Mouse (Mus musculus): ENCODE measurements around the gene Iqgap1.
A peak's percentile ranks its signal among the peaks of the same experiment; 100 is the strongest.

Gene Iqgap1

DNA sequence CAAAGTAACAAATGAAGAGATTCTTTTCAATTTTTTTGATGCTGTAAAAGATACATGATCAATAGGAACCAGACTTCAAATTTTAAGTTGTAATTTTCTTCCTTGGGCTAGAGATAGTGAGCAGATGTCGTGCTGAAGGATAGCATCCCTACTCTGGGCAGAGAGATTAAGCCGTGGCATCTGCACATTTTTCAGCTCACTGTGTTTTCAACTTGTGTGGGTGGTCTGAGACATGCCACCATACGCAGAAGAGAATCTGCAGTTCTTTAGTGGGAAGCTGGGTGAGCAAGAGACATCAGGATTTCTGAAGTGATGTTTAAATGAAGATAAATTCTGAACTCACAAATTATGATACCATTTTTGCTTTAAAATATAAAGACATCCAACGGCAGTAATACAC, 19.4 kb downstream of the Iqgap1 start:
- no peak for DNase-seq (ENCODE audit: extremely low read depth, low read depth, low spot score)

DNA sequence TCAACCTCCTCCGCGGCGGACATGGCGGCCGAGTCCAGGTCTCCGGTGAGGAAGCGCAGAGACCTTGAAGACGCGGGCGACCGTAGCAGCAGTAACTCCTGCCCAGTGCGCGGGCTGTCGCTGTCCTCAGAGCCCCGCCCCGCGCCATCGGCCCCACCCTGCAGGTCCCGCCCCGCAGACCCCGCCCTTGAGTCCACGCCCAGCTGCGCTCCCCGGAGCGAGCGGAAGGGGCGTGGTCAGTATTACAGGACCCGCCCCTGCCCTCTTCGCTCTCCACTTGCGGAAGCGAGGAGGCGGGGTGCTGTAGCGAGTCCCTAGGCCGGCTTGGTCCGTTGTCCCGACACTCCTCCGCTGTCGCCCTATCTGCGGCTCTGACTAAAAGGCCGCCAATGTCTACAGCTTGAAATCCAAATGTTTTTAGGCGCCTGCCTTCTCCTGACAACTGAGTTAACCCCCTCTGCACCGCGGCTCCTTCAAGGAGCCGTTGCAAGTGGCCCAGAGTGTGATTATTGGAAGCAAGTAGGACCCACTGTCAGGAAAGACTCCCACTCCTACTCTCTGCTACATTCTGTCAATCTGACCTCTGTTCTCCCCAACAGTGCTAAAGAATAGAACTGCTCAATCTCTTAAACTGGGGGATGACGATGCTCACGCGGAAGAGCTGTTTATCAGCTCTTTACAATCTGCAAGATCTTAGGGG, 22.5 kb downstream of the Iqgap1 start:
- DNase-seq (ENCODE audit: extremely low read depth, low read depth, low spot score) = peak; percentile 62

DNA sequence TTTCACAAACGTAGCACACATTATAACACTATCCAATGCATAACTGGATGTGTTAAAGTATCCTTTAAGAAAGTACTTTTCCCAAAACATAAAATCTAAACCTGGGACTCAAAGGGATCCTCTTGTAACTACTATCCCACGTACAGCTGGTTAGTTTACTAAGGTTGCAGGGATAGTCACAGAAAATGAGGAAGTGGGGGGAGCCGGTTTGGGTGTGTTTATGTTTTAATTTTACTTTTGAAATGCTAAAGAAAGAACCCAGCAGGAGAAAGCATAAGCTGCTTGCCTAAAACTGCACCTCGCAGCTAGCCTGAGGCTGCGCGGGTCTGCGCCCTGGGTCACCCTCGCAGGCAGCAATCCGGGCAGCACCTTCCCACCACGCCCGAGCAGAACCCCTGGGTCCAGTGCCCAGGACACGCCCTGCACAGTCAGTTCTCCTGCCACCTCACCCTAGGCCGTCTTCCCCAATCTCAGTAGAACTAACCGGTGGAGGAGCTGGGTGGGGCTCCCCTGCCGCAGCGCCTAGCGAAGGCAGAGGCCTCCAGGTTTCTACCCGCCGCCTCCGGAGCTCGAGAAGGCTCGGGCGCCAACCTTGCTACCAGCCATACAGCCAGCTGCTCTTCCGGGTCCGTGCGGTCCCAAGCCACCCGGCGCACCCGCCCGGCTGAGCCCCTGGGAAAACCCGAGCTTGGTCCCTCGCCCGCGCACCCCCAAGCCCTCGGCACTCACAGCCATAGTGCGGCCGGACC, 23.2 kb downstream of the Iqgap1 start:
- DNase-seq (ENCODE audit: extremely low read depth, low read depth, low spot score) = no peak

DNA sequence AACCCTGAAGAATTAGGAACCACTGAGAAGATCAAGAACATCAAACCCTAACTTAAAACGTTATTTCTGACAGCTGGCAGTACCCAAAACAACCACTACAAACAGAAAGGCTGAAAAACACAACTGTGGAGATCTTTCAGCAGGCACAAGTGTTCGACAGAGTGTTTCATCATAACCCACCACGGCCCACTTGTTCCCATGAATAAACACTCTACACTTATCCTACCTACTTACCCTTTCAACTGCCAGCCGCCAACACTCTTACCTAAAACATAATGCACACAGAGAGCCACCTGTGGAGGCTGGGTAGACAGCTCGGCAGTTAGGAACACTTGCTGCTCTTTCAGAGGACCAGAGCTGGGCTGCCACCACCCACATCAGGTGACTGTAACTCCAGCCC, 26.5 kb downstream of the Iqgap1 start:
- DNase-seq (ENCODE audit: extremely low read depth, low read depth, low spot score) = no peak

DNA sequence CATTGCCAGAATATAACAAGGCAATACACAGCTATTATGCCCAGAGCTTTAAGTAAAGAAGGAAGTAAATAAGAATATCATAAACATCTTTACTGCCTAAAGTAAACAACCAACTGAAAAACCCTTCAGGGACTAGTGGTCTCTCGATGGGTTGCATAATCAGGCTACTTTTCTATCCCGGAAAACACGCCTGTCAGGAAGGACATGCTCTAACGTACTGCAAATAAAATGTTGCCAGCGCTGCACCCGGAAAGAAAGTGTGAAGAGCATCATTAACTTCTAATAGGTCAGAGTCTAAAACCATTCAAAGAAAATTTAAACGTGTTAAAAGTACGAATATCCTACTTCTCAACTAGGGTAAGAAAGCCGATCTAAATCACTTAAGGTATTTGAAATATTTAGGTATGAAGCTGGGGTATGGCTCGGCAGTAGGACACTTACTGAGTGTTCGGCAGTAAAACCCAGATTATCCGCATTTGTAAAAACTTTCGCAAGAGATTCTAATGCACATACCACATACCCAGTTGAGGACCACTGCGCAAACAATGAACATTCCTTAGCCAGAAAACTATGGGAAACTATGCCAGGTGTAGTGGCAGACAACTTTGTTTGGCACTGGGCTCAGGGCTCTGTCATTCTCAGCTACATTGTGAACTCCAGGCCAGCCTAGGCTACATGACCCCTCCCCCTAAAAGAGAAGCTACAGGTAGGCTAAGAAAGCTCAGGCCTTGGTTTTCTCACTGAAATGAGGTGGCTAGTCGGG, 28.8 kb downstream of the Iqgap1 start:
- DNase-seq (ENCODE audit: extremely low read depth, low read depth, low spot score) = no peak

DNA sequence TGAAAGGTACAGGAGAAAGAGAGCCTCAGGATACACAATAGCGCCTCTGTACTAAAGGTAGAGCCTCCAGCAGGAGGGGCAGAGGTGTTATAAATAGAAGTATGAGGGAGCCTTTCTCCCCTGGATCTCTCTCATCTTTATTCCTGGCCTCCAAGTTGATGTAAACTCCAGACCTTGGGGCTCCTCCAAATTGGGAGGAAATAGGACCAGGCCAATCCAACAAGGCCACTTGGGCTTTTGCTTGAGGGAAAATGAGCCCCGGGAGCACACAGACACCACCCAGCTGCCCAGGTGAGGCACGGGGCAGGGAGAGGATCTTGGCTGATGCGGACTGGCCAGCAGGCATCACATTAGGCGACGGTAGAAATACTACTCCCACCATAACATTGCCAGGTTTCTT, 29.5 kb downstream of the Iqgap1 start:
- no peak for DNase-seq (ENCODE audit: extremely low read depth, low read depth, low spot score)

DNA sequence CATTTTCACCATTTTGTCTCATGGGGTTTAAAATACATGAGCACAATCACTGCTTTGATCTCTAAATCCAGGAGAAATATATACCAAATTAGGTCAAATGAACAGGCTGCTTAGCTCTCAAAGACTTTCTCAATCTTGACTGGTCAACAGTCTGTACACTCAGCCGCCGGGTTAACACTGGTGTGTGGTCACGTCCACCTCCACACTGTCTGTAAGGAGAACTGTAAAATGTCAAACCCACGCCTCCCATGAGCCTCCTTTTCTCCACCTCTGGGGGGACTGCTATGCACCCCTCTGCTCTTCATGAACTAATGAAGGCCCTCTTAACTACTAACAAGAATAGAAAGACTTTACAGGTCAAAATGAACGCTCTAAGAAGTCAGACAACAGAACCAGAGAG, 36.2 kb downstream of the Iqgap1 start:
- DNase-seq (ENCODE audit: extremely low read depth, low read depth, low spot score) = no peak

DNA sequence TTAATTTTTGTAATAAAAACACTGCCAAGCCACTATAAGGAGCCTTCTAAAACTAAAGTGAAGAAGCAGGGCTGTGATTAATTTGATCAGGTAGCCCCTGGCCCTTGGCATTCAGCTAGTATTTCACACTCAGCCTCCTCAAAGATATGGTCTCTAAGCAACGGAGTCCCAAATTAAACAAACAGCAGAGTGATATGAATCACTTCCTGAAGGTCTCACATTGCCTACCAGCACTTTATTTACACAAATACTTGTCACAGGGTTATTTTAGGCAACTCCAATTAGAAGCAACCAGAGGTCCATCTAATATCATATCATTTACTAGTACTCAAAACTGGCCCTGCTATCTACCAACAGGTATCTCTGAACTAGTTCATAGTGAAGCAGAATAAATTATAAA, 36.7 kb downstream of the Iqgap1 start:
- no peak for DNase-seq (ENCODE audit: extremely low read depth, low read depth, low spot score)

DNA sequence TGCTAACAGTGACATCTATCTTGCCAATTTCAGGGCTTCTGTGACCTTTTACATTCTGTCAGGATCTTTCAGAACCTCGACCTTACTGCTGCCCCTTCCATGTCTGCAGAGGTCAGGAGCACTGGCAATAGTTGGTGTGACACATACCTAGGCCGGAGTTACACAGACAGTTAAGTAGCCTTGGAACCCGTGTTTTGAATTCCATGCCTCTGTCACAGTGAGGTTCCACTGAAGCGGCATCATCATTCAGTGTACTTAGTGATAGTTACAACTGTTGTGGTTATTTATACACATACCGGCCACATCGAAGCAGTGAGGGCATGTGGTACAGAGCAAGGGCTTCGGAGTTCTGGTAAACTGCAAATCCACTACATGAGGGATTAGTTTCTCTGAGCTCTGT, 37.8 kb downstream of the Iqgap1 start:
- DNase-seq (ENCODE audit: extremely low read depth, low read depth, low spot score) = no peak

DNA sequence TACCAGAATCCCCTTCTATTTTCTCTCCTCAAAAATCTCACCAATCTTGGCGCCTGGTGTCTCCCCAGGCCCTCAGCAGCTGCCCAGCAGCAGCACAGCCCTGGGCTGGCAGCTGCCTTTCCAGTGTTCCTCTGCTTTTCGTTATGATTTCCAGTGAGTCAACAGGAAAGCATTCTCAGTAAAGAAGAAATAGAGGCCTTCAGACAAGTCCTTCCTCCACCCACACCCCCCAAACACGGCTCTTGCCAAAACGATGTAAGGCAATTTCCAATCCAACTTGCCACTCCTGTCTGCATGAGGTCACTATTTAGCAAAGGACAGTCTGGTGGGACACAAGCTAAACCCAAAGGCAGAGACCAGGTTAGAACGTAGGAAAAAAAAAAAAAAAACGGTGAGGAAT, 39.0 kb downstream of the Iqgap1 start:
- no peak for DNase-seq (ENCODE audit: extremely low read depth, low read depth, low spot score)

DNA sequence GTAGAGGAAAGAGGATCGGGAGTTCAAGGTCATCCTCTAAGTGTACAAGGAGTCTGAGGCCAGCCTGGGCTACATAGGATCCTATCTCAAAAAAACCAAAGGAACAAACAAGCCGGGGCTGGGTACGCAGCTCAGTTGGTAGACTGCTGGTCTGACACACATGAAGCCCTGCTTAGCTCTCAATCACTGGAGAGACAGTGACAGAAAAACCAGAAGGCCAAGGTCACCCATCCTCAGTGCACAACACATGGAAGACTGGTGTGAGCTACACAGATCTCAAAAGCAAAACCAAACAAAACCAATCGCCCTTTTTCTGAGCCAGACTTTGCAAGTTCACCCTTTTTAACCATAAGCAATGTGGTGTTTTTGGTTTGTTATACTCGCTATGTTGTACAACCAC, 41.9 kb downstream of the Iqgap1 start:
- DNase-seq (ENCODE audit: extremely low read depth, low read depth, low spot score) = no peak

DNA sequence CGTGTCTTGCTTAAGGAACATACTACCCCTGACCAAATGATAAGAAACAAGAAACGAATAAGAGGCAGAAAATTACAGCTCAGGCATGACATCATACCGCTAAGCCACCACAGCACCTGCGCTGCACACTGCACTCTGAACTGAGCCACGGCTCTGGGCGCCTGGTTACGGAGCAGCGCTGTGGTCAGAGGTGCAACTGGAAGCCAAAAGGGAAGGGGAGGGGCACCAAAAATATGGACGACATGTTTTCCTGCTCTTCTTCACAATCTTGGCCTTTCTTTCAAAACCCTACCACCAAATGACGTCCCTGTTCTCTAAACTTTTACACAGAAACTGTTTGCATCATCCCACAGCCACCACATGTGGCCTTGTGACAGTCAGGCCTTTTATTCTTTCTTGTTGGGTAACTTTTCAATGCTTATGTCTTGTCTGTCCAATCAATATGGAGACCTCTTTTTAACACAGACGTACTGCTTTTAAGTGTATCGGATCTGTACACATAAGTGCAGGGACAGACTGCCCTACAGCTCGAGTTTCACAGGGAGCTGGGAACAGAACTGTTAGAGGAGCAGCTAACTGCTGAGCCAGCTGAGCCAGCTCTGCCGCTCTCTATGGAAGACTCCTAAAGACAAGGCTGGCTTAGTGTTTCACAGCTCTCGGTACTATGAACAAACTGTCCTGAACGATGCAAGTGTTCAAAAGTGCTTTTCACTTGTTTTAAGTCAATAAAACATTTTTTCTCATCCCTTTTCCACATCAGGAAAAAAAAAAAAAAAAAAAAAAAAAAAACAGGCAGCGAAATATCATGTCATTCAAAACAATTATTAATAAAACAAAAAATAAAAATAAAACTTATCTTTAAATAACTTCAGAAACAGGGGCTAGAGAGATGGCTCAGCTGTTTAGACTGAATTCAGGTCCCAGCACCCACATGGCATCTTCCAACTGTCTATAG, 43.3 kb downstream of the Iqgap1 start:
- no peak for DNase-seq (ENCODE audit: extremely low read depth, low read depth, low spot score)

DNA sequence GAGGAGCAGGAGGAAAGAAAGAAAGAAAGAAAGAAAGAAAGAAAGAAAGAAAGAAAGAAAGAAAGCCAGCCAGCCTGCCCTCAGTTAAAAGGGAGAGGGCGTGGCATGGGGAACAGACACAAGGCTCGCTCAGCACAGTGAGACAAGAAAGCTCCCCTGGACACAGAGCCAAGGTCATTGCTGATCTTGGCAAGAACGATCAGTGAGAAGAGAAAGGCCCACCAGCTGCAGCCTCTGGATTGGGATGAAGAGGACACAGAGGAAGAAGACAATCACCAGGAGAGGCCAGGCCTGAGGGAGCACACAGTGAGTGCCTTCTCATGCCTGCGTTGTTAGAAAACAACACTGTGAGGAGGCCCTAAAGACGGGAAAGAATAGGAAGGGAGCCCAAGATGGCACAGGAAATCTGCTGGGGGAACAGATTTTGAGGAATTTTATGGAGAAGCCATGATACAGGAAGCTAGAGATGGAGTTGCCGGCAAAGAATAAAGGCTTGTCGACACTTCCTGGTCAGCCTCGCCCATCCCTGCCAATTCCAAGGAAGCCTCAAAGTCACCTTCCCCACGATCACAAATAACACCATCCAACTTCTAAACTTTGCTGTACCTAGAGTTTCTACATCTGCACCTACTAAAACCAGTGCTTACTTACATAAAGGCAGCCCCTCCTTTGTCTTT, 44.2 kb downstream of the Iqgap1 start:
- DNase-seq (ENCODE audit: extremely low read depth, low read depth, low spot score) = no peak

DNA sequence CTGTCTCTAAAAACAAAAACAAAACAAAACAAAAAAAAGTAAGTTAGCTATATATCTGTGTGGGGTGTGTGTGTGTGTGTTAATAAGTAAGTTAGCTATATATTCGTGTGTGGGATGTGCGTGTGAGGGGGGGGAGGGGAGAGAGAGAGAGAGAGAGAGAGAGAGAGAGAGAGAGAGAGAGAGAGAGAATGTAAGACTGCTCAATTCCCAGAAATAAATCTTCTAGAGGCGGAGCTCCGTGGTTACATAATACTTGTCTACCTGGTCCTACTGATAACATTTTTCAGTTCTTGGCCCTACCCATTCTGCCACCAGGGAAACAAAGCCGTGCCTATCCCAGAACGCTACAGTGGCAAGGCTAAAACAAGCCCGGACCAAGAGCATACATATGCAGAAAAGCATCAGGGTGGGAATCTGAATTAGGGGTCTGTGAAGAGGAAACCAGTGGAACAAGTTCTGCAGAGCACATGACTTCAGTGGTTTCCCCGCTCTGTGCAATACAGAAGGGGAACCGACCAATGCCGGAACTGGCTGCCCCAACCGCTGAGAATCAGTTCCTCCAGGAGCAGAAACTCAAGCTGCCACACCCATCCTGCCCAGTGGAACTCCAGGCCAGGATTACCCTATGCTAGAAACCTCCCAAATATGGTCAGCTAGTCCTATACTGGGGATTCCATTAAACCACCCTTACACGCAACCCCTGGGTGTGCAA, 46.7 kb downstream of the Iqgap1 start:
- no peak for DNase-seq (ENCODE audit: extremely low read depth, low read depth, low spot score)

DNA sequence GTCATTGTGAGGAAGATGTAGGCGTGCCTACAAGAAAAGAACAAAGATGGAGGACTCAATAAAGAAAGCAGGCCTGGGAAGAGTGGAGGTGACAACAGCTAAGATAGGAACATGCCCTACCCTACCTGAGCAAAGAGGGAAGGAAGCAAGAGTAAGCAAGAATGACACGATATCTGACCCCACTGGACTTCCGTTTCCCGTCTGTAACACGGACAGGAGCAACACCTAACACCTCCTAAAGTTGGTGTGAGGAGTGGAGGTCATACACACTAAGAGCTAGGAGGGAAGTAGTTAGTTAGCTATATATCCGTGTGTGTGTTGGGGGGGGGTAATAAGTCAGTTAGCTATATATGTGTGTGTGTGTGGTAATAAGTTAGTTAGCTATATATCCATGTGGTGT, 47.4 kb downstream of the Iqgap1 start:
- DNase-seq (ENCODE audit: extremely low read depth, low read depth, low spot score) = no peak

DNA sequence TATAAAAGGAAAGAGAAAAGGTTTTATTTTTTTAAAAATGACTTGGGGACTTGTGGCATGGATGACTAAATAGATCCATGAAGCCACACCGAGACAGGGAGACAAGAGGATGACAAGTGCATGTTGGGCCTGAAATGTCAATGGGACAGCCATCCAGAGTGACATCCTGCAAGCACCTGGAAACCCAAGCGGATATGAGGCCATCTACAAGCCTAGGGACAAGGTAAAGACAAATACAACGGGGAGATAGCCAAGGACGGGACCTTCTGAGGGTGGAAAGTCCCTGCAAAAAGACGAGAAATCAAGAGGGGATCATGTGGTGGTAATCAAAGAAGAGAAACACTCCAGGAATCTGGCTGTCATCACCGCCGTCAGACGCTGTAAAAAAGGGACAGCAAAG, 48.6 kb downstream of the Iqgap1 start:
- no peak for DNase-seq (ENCODE audit: extremely low read depth, low read depth, low spot score)

DNA sequence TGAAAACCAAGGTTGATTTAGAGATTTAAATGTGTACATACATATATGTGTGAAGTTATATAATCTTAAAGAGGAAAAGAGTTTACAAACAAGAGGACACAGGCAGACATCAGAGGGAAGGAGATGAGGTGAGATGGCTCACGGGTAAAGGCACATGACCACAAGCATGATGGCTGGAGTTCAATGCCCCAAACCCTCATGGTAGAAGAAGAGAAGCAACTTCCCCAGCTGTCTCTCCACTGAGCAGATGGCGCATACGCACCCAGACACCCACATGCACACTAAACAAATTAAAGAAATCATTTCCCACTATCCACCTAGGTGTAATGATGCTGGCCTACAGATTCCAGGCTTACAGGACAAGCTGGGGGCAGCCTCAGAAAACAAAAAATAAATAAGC, 49.7 kb downstream of the Iqgap1 start:
- DNase-seq (ENCODE audit: extremely low read depth, low read depth, low spot score) = no peak

DNA sequence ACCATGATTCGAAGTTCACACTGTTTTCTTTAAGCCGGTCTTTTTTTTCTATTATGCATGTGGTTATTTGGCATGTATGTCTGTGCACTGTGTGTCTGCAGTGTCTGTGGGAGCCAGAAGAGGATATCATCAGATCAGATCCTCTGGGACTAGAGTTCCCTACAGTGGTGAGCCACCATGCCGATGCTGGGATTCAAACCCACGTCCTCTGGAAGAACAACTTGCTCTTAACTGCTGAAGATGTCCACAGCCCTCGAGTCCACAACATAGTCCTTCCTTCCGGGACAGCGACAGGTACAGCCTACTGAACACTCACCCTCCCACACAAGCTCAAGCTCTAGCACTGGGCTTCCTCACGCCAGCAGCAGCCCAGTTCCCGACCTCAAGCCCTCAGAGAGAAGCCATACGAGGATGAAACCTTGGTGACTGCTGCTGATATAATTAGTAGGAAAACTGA, 50.3 kb downstream of the Iqgap1 start:
- no peak for DNase-seq (ENCODE audit: extremely low read depth, low read depth, low spot score)

DNA sequence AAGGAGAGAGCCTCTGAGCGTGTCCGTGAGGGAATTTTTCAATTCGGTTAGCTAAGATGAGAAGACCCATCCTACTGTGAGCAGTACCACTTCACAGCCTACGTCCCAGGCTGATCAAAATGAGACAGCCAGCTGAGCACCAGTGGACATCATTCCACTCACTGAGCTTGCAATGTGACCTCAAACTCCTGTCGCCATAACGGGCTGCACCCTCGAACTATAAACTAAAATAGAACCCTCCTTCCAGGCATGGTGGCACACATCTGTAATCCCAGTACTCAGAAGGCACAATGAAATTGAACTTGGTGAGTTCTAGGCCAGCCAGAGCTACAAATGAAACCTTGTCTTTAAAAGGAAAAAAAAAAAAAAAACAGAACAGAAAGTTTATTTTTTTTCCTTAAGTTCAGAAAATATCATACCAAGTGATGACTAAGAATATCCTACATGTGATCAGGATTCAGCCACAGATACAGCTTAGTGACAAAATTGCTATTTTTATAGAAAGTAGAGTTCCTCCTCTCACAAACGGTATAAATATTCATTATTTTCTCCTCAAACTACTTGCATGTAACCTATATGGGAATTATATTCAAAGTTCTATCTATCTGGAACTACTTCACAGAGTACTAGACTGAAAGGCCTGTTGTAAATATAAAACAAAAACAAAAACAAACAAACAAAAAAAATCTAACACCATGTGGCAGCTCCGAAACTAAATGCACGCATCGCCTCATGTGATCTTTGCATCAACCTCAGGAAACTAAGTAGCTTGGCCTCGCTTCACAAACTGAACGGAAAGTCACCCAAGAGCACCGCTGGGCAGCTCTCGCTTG, 50.9 kb downstream of the Iqgap1 start:
- no peak for DNase-seq (ENCODE audit: extremely low read depth, low read depth, low spot score)
